Mouse (Mus musculus) spleen, adult 2 months (tissue): Measurements from ENCODE around the gene Stk16. TPM values are rescaled to one million over a fixed set of nuclear protein-coding genes. Genes with fewer than 3 reads are reported as not detected.

Source experiments
- DNase-seq, 2 experiments: peaks; one replicate each; pipeline versions ENCODE4 v3.0.0 to v3.0.0-alpha.2; 2012 to 2021; ENCODE audit warnings: low spot score in 2 of 2, low read depth in 1 of 2
- H3K27ac ChIP-seq: fragments of 200-500 bp; 2 replicates; pipeline ENCODE4 v1.5.1; 2012; ENCODE audit warnings: low read length, inconsistent platforms; ENCODE audit not compliant: insufficient read depth
- H3K27me3 ChIP-seq: fragments of 200-500 bp; 2 replicates; pipeline ENCODE4 v1.6.1; 2012; ENCODE audit warnings: mild to moderate bottlenecking, moderate library complexity, low read length, inconsistent platforms; ENCODE audit not compliant: control insufficient read depth, insufficient read depth
- H3K36me3 ChIP-seq: fragments of 200-500 bp; 2 replicates; pipeline ENCODE4 v1.6.1; 2012; ENCODE audit warnings: mild to moderate bottlenecking, low read length, inconsistent platforms; ENCODE audit not compliant: control insufficient read depth, insufficient read depth
- H3K4me1 ChIP-seq: fragments of 200-500 bp; 2 replicates; pipeline ENCODE4 v1.6.1; 2011; ENCODE audit warnings: inconsistent platforms; ENCODE audit not compliant: control insufficient read depth, insufficient read depth, insufficient read length
- H3K4me3 ChIP-seq: fragments of 200-500 bp; 2 replicates; pipeline ENCODE4 v1.5.1; 2011; ENCODE audit warnings: mild to moderate bottlenecking, inconsistent platforms; ENCODE audit not compliant: insufficient read depth, insufficient read length; ENCODE audit errors: extremely low read depth
- CTCF ChIP-seq: fragments of 200-500 bp; IDR thresholded peaks from 2 replicates; pipeline ENCODE4 v1.5.1; 2011; ENCODE audit warnings: mild to moderate bottlenecking, inconsistent platforms; ENCODE audit not compliant: insufficient read depth, insufficient read length, insufficient replicate concordance; ENCODE audit errors: extremely low read depth
- POLR2A ChIP-seq: fragments of 200-500 bp; IDR thresholded peaks from 2 replicates; pipeline ENCODE4 v1.6.1; 2011; ENCODE audit warnings: low read depth, low read length, inconsistent platforms
- WGBS: fragments of 180-500 bp; shearing (Covaris S2); methylation state at CpG from one replicate; pipeline ENCODE4 v1.1.7; 2018; 5-methylcytosine and 5-hydroxymethylcytosine counted together
- polyA plus RNA-seq: library from polyadenylated mRNA; depleted of rRNA; stranded (reverse); fragments of >200 nt; gene quantifications from 2 replicates; pipeline ENCODE4 v1.2.3, GENCODE M21; 2012

Gene Stk16
- polyA plus RNA-seq, 1 experiment = 131 TPM

- Histone ChIP-seq H3K27me3 (no peaks in the 10 kb centered on the region), H3K4me3 (peak overlapping the region; percentile 86), H3K4me1 (peaks cover 18% of the 10 kb centered on the region; the same call in 1 of the 2 replicates), H3K27ac (peak overlapping the region; percentile 82), H3K36me3 (peaks cover 20% of the 10 kb centered on the region)
- TF ChIP-seq CTCF (no peak), POLR2A (no peak; the same call in 1 of the 2 replicates)
- WGBS = 1% methylated on average over 38 of the region's 38 CpGs
- DNase-seq = peak in 1 of 2 experiments; percentile 72
Measured at GRCm38 (mm10) chr1:75218227-75219001, 7.8 kb downstream of the Stk16 start.

DNA sequence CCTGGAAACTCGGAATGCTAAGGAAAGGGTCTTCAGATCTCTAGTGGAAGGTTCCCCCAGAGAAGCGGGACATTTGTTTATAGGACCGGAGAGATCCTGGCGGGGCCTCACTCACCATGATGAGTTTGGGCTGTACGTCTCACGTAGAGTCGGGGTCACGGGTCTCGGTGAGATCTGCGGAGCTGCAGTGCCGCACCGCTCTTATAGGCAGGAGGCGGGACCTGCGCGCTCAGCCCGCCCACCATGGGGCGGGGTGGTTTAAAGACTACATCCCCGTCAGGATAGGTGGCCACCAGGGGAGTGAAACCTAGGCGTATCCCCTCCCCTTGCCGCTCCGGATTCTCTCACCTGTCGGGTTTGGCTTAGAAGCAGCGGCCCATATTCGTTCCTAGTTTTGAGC, 8.4 kb downstream of the Stk16 start:
- TF ChIP-seq POLR2A (peak; percentile 99), CTCF (peak; percentile 36; the same call in 1 of the 2 replicates)
- Histone ChIP-seq H3K4me1 (peaks cover 22% of the 10 kb centered on the region; the same call in 1 of the 2 replicates), H3K27me3 (no peaks in the 10 kb centered on the region), H3K4me3 (peak overlapping the region; percentile 86), H3K36me3 (peaks cover 19% of the 10 kb centered on the region), H3K27ac (peak overlapping the region; percentile 82)
- 1% methylated on average over 24 of the region's 24 CpGs for WGBS
- DNase-seq = peak; percentile 86 to 96

DNA sequence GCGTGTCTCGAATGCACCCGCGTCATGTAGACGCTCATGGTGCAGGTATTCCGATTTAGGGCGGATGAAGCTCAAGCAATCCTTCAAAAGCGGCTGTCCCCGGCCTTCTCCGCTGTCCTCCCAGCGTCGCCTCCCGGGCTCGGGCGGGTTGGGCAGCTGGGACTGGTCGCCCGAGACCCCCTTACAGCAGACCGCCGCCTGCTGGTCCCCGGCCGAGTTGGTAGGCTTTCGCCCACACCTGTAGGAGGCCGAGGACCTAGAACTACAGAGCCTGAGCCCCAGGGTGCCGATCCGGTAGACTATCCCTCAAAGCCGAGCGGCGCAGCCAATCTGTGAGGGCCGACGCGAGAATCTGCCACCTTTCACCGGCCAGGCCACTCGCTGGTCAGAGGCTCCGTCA, 8.9 kb downstream of the Stk16 start, which contains the start of gene Tuba4a:
Gene Tuba4a (minus strand): TSS at position 335 of the 400 bp plus-strand sequence.
- TF ChIP-seq POLR2A (no peak), CTCF (0 out of 2 replicates have a peak, but pooled peaks have one; percentile 8)
- WGBS = 9% methylated on average over 34 of the region's 34 CpGs
- Histone ChIP-seq H3K27ac (peak within 1 kb of the TSS; percentile 82), H3K27me3 (no peaks in the 10 kb centered on the region), H3K4me3 (peak within 1 kb of the TSS; percentile 86), H3K36me3 (peaks cover 15% of the 10 kb centered on the region), H3K4me1 (peaks cover 22% of the 10 kb centered on the region; the same call in 1 of the 2 replicates)
- DNase-seq = peak in 1 of 2 experiments; percentile 48

DNA sequence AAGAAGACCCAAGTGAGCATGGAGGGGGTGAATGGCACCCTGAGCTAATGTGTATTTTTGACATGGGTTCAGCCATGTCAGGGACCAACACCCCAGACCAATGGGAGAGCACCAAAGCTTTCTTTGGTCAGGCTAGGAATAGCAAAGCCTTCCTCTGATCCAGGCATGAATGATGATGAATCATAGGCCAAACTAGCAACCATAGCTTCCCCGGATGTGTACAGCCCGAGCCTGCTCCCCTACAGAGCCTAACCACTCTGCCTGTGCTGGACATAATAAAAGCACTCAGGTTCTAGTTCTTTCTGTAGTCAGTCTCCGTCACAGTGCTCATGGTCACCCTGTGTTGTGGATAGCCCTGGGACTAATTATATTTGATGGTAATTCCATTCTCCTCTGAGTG, 10.9 kb downstream of the Stk16 start:
- Histone ChIP-seq H3K36me3 (no peaks in the 10 kb centered on the region), H3K27ac (no peak overlapping the region), H3K27me3 (no peaks in the 10 kb centered on the region), H3K4me1 (peaks cover 18% of the 10 kb centered on the region; the same call in 1 of the 2 replicates), H3K4me3 (no peak overlapping the region)
- TF ChIP-seq CTCF (no peak), POLR2A (no peak)
- DNase-seq = no peak
- 81% methylated on average over 3 of the region's 3 CpGs for WGBS

- DNase-seq = no peak
- H3K4me1 ChIP-seq = peaks cover 9% of the 10 kb centered on the region; the same call in 1 of the 2 replicates
- no peak overlapping the region for H3K4me3 ChIP-seq
- WGBS = 35% methylated on average over 6 of the region's 6 CpGs
- no peaks in the 10 kb centered on the region for H3K36me3 ChIP-seq
- TF ChIP-seq POLR2A = no peak
- no peak for TF ChIP-seq CTCF
- no peak overlapping the region for H3K27ac ChIP-seq
- no peaks in the 10 kb centered on the region for H3K27me3 ChIP-seq
Measured at GRCm38 (mm10) chr1:75222926-75223325, 12.3 kb downstream of the Stk16 start.

GRCm38 (mm10) chr1:75223532-75223931, 12.9 kb downstream of the Stk16 start:
- Histone ChIP-seq H3K36me3 (no peaks in the 10 kb centered on the region), H3K4me3 (no peak overlapping the region), H3K27ac (no peak overlapping the region), H3K27me3 (no peaks in the 10 kb centered on the region), H3K4me1 (peaks cover 9% of the 10 kb centered on the region; the same call in 1 of the 2 replicates)
- 5% methylated on average over 6 of the region's 6 CpGs for WGBS
- no peak for TF ChIP-seq CTCF
- no peak for TF ChIP-seq POLR2A
- DNase-seq = no peak

DNA sequence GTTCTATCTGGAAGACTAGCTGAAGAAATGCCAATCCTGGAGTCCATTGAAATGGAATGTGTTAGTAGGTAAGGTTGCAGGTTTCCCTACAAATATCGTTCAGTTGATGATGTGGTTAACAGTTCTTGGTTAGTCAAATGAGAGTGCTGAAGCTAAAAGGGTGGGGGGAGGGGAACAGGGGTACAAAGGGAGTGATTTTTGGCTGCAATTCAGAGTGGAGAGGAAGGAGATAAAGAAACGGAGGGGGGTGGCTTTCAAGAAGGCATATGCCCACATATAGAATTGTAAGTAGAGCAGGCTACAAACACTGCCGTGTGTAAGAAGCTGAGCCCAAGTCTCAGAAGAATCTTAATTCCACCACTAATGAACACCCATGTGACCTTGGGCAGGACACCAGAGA, 14.8 kb downstream of the Stk16 start:
- Histone ChIP-seq H3K27ac (no peak overlapping the region), H3K36me3 (no peaks in the 10 kb centered on the region), H3K27me3 (no peaks in the 10 kb centered on the region), H3K4me3 (no peak overlapping the region), H3K4me1 (peaks cover 7% of the 10 kb centered on the region; the same call in 1 of the 2 replicates)
- DNase-seq = no peak
- 26% methylated on average over 3 of the region's 3 CpGs for WGBS
- TF ChIP-seq POLR2A (no peak), CTCF (no peak)
